Mouse (Mus musculus): ENCODE measurements around the gene Kctd21. TPM values are rescaled to one million over a fixed set of nuclear protein-coding genes. Genes with fewer than 3 reads are reported as not detected.

The Kctd21 gene
- polyA plus RNA-seq (2015; fragmentation: Nextera tagmentation; extraction: Ambion mirVana), result 3.5 and 4.5 TPM in 2 replicates

DNA sequence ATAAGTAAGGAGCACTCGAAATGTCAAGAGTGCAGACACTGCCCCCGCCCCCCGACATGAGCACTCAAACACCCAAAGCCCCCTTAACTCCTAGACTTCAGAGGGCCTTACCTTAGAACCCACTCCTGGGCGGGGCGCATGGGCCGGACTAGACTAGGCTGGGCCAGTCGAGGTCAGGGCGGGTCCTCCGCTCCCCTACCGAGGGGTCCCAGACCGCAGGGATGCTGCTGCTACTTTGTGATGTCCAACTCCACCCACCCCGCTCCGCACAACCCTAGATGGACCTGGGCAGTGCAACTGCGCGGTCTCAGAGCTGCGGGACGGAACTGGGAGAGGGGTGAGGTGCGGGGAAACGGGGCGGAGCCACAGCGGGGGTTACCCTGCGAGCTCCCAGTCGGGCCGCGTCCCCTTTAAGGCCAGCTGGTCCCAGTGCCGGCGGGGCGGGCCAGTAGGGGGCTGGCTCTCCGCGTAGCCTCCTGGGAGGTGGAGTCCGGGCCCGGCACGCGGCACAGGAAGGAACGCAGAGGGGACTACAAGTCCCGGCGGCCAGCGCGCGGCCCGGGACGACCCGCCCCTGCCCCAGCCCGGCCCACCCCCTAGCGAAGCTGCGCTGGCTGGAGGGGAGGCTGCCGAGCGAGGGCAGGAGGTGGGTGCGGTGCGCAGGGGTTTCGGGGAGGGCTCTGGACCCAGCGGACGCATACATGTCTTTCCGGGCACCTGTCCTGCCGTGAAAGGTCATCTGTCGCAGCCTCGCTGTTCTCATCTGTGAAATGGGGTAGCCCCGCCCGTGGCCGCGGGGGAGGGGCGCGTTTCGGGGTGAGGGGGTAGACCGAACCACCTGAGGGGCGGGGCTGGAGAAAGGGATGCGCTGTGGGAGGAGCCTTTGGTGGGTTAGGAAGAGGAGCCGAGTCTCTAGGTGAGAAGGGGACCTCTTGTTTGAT, at the start of gene Kctd21, which contains the start of gene Usp35:
Gene Kctd21 (plus strand): TSS at position 602 of the 941 bp plus-strand sequence.
Gene Usp35 (minus strand): TSS at position 295 of the 941 bp plus-strand sequence.
- under 1% methylated on average over 68 of the region's 68 CpGs for WGBS
- peak within 1 kb of the TSS; percentile 56; the same call in 1 of the 2 replicates for H3K27ac ChIP-seq
- peak; percentile 98 for ATAC-seq (replicated peaks; ENCODE audit: insufficient number of reproducible peaks, insufficient read depth, low FRiP score, low read depth)

DNA sequence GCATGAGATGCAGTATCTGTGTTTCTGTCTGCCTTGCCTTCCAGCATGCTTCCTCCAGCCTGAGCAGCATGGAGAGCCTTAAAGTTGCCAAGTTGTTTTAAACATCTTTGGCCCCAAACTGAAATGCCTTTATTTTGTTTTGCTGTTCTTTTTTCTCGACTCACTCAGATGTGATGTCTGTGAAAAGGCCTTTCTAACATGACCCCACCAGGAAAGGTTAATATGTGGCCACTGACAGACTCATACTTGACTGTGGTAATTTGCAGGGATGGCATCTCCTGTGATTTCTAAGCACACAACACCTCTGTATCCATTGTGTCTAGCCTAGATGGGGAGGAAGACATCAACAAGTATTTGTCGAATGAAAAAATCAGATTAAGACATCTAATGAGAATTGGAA, 35.1 kb upstream of the Kctd21 start:
- H3K4me3 ChIP-seq, result no peak overlapping the region
- 52% methylated on average over 2 of the region's 2 CpGs for WGBS
- no peaks in the 10 kb centered on the region for H3K4me1 ChIP-seq (replicated peaks)
- no peak for ATAC-seq (replicated peaks; ENCODE audit: insufficient number of reproducible peaks, insufficient read depth, low FRiP score, low read depth)
- no peak overlapping the region for H3K9ac ChIP-seq
- H3K27ac ChIP-seq, result no peak overlapping the region
- H3K36me3 ChIP-seq, result peaks cover 24% of the 10 kb centered on the region; the same call in 1 of the 2 replicates
- H3K9me3 ChIP-seq (replicated peaks), result no peaks in the 10 kb centered on the region
- H3K27me3 ChIP-seq, result no peaks in the 10 kb centered on the region
- H3K4me2 ChIP-seq, result no peak overlapping the region

More for the DNA sequence above, at the start of gene Kctd21, which contains the start of gene Usp35:
- H3K27me3 ChIP-seq, result peaks cover 8% of the 10 kb centered on the region
- H3K4me1 ChIP-seq (replicated peaks), result peaks cover 11% of the 10 kb centered on the region
- H3K36me3 ChIP-seq, result no peaks in the 10 kb centered on the region
- peak within 1 kb of the TSS; percentile 82 for H3K9ac ChIP-seq
- H3K4me3 ChIP-seq, result peak within 1 kb of the TSS; percentile 93
- H3K4me2 ChIP-seq, result peak within 1 kb of the TSS; percentile 86
- H3K9me3 ChIP-seq (replicated peaks), result no peaks in the 10 kb centered on the region

DNA sequence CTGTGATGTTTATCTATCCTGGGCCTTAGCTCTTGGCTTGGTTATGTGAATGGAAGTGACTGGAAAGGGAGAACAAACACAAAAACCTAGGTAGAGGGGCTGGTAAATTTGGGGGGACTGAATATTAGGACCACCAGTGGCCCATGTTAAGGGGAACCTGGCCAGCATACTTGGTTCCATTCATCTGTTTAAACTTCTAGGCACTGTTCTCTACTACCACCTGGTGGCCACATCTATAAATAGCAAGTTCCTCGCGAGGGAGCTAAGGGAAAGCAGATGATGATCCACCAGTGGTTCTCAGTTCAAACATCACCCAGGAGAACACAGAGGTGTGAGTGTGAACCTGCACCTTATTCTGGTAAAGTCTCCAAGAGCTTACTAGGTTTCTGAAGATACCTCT, 34.7 kb upstream of the Kctd21 start:
- H3K9me3 ChIP-seq (replicated peaks), result no peaks in the 10 kb centered on the region
- 1% methylated on average over 2 of the region's 2 CpGs for whole genome bisulfite sequencing

DNA sequence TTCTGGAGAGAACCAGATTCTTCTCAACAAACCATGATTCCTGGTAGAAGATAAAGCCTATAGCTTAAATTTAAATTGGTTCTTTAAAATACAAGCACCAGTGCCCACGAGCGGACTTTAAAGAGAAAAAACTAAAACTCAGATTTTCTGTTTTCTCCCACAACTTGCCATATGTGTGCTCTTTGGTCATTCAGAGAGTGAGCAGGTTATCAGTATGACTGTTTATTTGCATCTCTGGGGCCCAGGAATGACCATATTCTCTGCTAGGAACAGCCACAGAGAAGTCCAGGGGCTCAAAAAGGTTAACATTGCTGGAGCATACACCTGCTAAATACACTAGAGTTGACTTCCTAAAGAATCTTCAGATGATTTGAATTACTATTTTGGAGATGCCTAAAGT, 33.8 kb upstream of the Kctd21 start:
- ATAC-seq (replicated peaks; ENCODE audit: insufficient number of reproducible peaks, insufficient read depth, low FRiP score, low read depth), result no peak
- H3K4me2 ChIP-seq, result no peak overlapping the region
- H3K4me3 ChIP-seq, result no peak overlapping the region
- H3K27ac ChIP-seq, result no peak overlapping the region
- no peaks in the 10 kb centered on the region for H3K27me3 ChIP-seq
- no peaks in the 10 kb centered on the region for H3K4me1 ChIP-seq (replicated peaks)
- no peak overlapping the region for H3K9ac ChIP-seq
- peaks cover 31% of the 10 kb centered on the region for H3K36me3 ChIP-seq
- WGBS, result 91% methylated on average over 2 of the region's 2 CpGs
- no peaks in the 10 kb centered on the region for H3K9me3 ChIP-seq (replicated peaks)

More for the DNA sequence above, 34.7 kb upstream of the Kctd21 start:
- Histone ChIP-seq H3K4me1 (replicated peaks) (no peaks in the 10 kb centered on the region), H3K27me3 (no peaks in the 10 kb centered on the region), H3K4me2 (no peak overlapping the region), H3K4me3 (no peak overlapping the region), H3K9ac (no peak overlapping the region), H3K27ac (no peak overlapping the region), H3K36me3 (peaks cover 25% of the 10 kb centered on the region; the same call in 1 of the 2 replicates)
- ATAC-seq (replicated peaks; ENCODE audit: insufficient number of reproducible peaks, insufficient read depth, low FRiP score, low read depth), result no peak

DNA sequence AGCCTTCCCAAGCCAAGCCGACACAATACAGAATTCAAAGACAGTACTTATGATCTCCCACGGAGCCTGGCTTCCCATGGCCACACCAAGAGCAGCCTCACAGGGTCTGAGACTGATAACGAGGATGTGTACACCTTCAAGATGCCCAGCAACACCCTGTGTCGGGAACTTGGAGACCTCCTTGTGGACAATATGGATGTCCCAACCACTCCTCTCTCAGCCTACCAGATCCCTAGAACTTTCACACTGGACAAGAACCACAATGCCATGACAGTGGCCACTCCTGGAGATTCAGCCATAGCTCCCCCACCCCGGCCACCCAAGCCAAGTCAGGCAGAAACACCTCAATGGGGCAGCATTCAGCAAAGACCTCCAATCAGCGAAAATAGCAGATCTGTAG, 33.2 kb upstream of the Kctd21 start:
- no peak overlapping the region for H3K4me2 ChIP-seq
- H3K4me3 ChIP-seq, result no peak overlapping the region
- H3K9ac ChIP-seq, result no peak overlapping the region
- no peaks in the 10 kb centered on the region for H3K9me3 ChIP-seq (replicated peaks)
- 83% methylated on average over 6 of the region's 6 CpGs for WGBS
- H3K27me3 ChIP-seq, result no peaks in the 10 kb centered on the region
- peaks cover 37% of the 10 kb centered on the region for H3K36me3 ChIP-seq
- H3K4me1 ChIP-seq (replicated peaks), result no peaks in the 10 kb centered on the region
- no peak for ATAC-seq (replicated peaks; ENCODE audit: insufficient number of reproducible peaks, insufficient read depth, low FRiP score, low read depth)
- H3K27ac ChIP-seq, result no peak overlapping the region

DNA sequence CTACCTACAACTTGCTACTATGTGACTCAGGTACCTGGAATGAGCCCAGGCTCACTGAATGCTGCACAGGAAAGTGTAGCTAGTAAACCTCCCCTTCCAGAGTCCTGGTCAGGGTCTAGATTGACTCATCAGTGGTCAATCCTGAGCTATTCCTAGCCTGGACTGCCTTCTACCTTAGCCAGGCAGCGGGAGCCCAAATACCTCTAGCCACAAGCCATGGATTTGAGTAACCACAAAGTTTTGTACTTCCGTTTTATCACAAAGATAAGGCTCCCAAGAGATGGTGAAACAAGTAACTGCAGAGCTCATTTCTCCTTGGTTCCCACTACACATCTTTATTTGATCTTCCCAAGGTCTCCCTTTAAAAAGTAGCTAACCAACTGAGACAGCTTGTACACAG, 31.2 kb upstream of the Kctd21 start:
- WGBS, result 68% methylated on average over 2 of the region's 2 CpGs
- H3K27me3 ChIP-seq, result no peaks in the 10 kb centered on the region
- H3K27ac ChIP-seq, result no peak overlapping the region
- no peak overlapping the region for H3K9ac ChIP-seq
- no peak overlapping the region for H3K4me2 ChIP-seq
- no peaks in the 10 kb centered on the region for H3K9me3 ChIP-seq (replicated peaks)
- H3K4me3 ChIP-seq, result no peak overlapping the region
- ATAC-seq (replicated peaks; ENCODE audit: insufficient number of reproducible peaks, insufficient read depth, low FRiP score, low read depth), result no peak
- H3K4me1 ChIP-seq (replicated peaks), result no peaks in the 10 kb centered on the region
- H3K36me3 ChIP-seq, result peaks cover 55% of the 10 kb centered on the region

DNA sequence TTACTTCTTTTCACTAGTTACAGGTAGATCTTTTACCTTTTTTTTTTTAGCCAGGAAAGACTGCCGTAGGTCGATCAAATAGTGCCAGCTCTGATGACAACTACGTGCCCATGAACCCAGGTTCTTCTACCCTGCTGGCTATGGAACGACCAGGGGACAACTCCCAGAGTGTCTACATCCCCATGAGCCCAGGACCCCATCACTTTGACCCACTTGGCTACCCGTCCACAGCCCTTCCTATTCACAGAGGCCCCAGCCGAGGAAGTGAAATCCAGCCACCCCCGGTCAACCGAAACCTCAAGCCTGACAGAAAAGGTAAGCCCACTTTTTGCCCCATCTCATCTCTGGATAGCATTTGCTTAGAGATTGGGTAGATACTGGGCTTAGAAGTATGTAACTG, 30.8 kb upstream of the Kctd21 start:
- Histone ChIP-seq H3K36me3 (peaks cover 59% of the 10 kb centered on the region), H3K9me3 (replicated peaks) (no peaks in the 10 kb centered on the region), H3K4me3 (no peak overlapping the region), H3K27ac (no peak overlapping the region), H3K27me3 (no peaks in the 10 kb centered on the region), H3K4me2 (no peak overlapping the region), H3K4me1 (replicated peaks) (no peaks in the 10 kb centered on the region), H3K9ac (no peak overlapping the region)
- WGBS, result 84% methylated on average over 8 of the region's 8 CpGs
- ATAC-seq (replicated peaks; ENCODE audit: insufficient number of reproducible peaks, insufficient read depth, low FRiP score, low read depth), result no peak

DNA sequence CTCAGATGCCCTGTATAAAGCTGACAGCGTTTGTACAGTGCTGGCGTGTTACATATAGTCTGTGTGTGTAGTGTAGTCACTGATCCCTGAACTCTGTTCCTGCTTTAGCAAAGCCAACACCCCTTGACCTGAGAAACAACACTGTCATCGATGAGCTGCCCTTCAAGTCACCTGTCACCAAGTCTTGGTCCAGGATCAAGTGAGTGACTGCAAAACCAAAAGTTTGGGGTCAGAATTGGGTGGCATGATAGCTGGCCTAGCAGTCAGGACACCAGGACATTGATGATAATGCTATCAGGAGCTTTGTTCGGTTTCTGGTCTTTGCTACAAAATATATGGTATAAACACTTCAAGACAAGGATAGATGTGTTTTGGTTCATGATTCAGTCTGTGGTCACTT, 29.9 kb upstream of the Kctd21 start:
- H3K9ac ChIP-seq, result no peak overlapping the region
- no peak overlapping the region for H3K4me3 ChIP-seq
- no peak overlapping the region for H3K4me2 ChIP-seq
- 72% methylated on average over 4 of the region's 4 CpGs for WGBS
- H3K9me3 ChIP-seq (replicated peaks), result no peaks in the 10 kb centered on the region
- no peaks in the 10 kb centered on the region for H3K27me3 ChIP-seq
- H3K36me3 ChIP-seq, result peaks cover 69% of the 10 kb centered on the region
- H3K27ac ChIP-seq, result no peak overlapping the region
- no peak for ATAC-seq (replicated peaks; ENCODE audit: insufficient number of reproducible peaks, insufficient read depth, low FRiP score, low read depth)
- H3K4me1 ChIP-seq (replicated peaks), result no peaks in the 10 kb centered on the region

DNA sequence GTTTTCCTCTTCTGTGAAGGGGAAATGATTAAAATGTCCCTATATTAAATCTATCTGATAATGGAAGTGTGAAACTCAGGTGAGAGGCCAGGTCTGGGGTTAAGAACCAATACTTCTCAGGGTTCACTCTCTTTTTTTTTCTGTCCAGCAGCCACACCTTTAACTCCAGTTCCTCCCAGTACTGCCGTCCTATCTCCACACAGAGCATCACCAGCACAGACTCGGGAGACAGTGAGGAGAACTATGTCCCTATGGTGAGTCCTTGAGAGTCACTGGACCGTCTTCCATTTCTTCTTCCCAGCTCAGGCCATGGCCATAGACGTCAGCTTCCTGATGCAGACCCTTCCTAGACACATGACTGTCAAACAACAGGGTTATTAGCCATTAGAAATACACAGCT, 29.3 kb upstream of the Kctd21 start:
- 84% methylated on average over 4 of the region's 4 CpGs for WGBS
- Histone ChIP-seq H3K9me3 (replicated peaks) (no peaks in the 10 kb centered on the region), H3K4me1 (replicated peaks) (no peaks in the 10 kb centered on the region), H3K9ac (no peak overlapping the region), H3K4me3 (no peak overlapping the region), H3K27ac (no peak overlapping the region), H3K27me3 (no peaks in the 10 kb centered on the region), H3K4me2 (no peak overlapping the region), H3K36me3 (peaks cover 69% of the 10 kb centered on the region)
- no peak for ATAC-seq (replicated peaks; ENCODE audit: insufficient number of reproducible peaks, insufficient read depth, low FRiP score, low read depth)

DNA sequence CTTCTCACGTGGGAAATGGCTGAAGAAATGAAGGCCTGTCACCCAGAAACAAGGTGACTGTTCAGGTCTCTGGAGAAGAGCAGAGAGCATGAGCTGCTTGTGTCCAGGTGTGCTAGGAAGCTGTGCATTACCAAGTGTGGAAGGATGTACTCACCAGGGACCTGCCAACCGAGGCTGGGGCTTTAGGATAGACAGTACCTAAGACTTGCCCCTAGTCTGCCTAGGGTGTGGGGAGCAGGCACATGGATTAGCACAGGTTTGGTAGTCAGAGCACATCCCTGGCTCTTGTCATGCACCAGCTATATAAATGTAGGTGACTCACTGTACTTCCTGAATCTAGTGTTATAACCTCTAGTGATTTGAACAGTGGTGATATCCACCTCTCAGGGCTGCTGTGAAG, 28.5 kb upstream of the Kctd21 start:
- WGBS, result 78% methylated on average over 2 of the region's 2 CpGs
- no peaks in the 10 kb centered on the region for H3K4me1 ChIP-seq (replicated peaks)
- no peaks in the 10 kb centered on the region for H3K27me3 ChIP-seq
- peaks cover 75% of the 10 kb centered on the region for H3K36me3 ChIP-seq
- no peak overlapping the region for H3K9ac ChIP-seq
- H3K4me3 ChIP-seq, result no peak overlapping the region
- H3K27ac ChIP-seq, result no peak overlapping the region
- H3K9me3 ChIP-seq (replicated peaks), result no peaks in the 10 kb centered on the region
- H3K4me2 ChIP-seq, result no peak overlapping the region
- no peak for ATAC-seq (replicated peaks; ENCODE audit: insufficient number of reproducible peaks, insufficient read depth, low FRiP score, low read depth)

DNA sequence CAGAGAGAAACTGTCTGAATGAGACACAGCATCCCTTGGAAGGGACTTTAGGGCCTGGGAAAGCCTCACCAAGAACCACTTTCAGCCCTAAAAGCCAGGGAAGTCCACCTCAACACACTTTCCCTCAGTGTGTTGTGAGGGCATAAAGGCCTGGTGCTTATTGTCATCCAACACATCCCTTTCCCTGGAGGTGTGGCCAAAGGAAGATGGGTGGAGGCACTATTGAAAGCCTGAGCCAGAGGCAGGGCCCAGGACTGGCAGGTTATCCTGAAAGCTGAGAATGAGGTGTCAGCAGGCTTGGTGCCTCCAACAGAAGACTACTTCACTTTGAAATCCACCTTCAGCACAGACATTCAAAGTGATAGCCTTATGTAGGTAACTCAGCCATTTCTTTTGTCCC, 27.7 kb upstream of the Kctd21 start:
- Histone ChIP-seq H3K4me3 (no peak overlapping the region), H3K36me3 (peaks cover 76% of the 10 kb centered on the region), H3K27me3 (no peaks in the 10 kb centered on the region), H3K4me1 (replicated peaks) (no peaks in the 10 kb centered on the region), H3K27ac (no peak overlapping the region), H3K4me2 (no peak overlapping the region), H3K9ac (no peak overlapping the region), H3K9me3 (replicated peaks) (no peaks in the 10 kb centered on the region)
- no peak for ATAC-seq (replicated peaks; ENCODE audit: insufficient number of reproducible peaks, insufficient read depth, low FRiP score, low read depth)

DNA sequence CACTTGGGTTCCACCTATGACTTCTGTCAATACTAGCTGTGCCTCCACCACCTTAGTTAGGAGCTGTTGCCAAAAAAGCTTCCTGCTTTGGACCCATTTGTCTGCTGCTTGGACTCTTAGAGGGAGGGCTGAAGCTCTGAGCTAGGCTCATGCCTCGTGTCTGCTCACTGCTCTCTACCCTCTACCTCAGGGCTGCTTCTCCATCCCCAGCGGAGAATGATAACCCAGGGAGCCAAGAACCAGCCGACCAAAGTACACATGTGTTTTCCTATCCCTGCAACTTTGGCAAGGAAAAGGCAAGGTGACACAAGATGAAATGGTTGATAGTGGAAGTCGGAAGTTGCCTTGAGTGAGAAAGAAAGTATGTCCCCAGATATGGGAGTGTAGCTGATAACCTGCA, 26.9 kb upstream of the Kctd21 start:
- H3K4me1 ChIP-seq (replicated peaks), result no peaks in the 10 kb centered on the region
- 81% methylated on average over 4 of the region's 4 CpGs for WGBS
- ATAC-seq (replicated peaks; ENCODE audit: insufficient number of reproducible peaks, insufficient read depth, low FRiP score, low read depth), result no peak
- peaks cover 81% of the 10 kb centered on the region for H3K36me3 ChIP-seq
- no peak overlapping the region for H3K9ac ChIP-seq
- H3K4me3 ChIP-seq, result no peak overlapping the region
- H3K4me2 ChIP-seq, result no peak overlapping the region
- H3K9me3 ChIP-seq (replicated peaks), result no peaks in the 10 kb centered on the region
- H3K27ac ChIP-seq, result no peak overlapping the region
- H3K27me3 ChIP-seq, result no peaks in the 10 kb centered on the region
